Mouse (Mus musculus) hindbrain, embryonic 10.5 days (tissue): ENCODE results near the gene Fignl1. TPM values are rescaled to one million over a fixed set of nuclear protein-coding genes. Genes with fewer than 3 reads are reported as not detected.
A peak's percentile ranks its signal among the peaks of the same experiment; 100 is the strongest.

ENCODE experiments used
- DNase-seq: peaks from one replicate; pipeline ENCODE4 v3.0.0-alpha.2; 2017; ENCODE audit warnings: low spot score
- H3K27ac ChIP-seq: fragments of 300-500 bp; sonication (generic); 2 replicates; pipeline ENCODE4 v1.5.1; 2016; ENCODE audit warnings: mild to moderate bottlenecking, moderate library complexity
- H3K27me3 ChIP-seq: fragments of 300-500 bp; sonication (generic); 2 replicates; pipeline ENCODE4 v1.6.1; 2016; ENCODE audit warnings: mild to moderate bottlenecking; ENCODE audit not compliant: poor library complexity, insufficient read depth, severe bottlenecking
- H3K36me3 ChIP-seq: fragments of 300-500 bp; sonication (generic); 2 replicates; pipeline ENCODE4 v1.6.1; 2016; ENCODE audit warnings: mild to moderate bottlenecking, moderate library complexity
- H3K4me1 ChIP-seq: fragments of 300-500 bp; sonication (generic); replicated peaks from 2 replicates; pipeline ENCODE4 v1.6.1; 2016; ENCODE audit warnings: mild to moderate bottlenecking
- H3K4me3 ChIP-seq: fragments of 300-500 bp; sonication (generic); 2 replicates; pipeline ENCODE4 v1.5.1; 2016; ENCODE audit warnings: mild to moderate bottlenecking, moderate library complexity
- H3K9me3 ChIP-seq: fragments of 300-500 bp; sonication (generic); 2 replicates; pipeline ENCODE4 v1.6.1; 2016; ENCODE audit warnings: mild to moderate bottlenecking, moderate library complexity
- WGBS: fragments of 180-500 bp; shearing (Covaris S2); methylation state at CpG from one replicate; pipeline ENCODE4 v1.1.7; 2016; 5-methylcytosine and 5-hydroxymethylcytosine counted together
- polyA plus RNA-seq: library from polyadenylated mRNA; unstranded; fragments of >200 nt; fragmentation: Nextera tagmentation; extraction: Ambion mirVana; gene quantifications from 2 replicates; pipeline ENCODE4 v1.2.1, GENCODE M21; 2016

The Fignl1 gene
- polyA plus RNA-seq, 1 experiment from 2014 or later: 67.8 TPM

GRCm38 (mm10) chr11:11841590-11841989, 32.8 kb upstream of the Fignl1 start:
- no peak for DNase-seq
- no peaks in the 10 kb centered on the region for H3K9me3 ChIP-seq
- H3K4me1 ChIP-seq: peaks cover 42% of the 10 kb centered on the region
- no peak overlapping the region for H3K4me3 ChIP-seq
- no peaks in the 10 kb centered on the region for H3K36me3 ChIP-seq
- H3K27ac ChIP-seq: no peak overlapping the region
- 86% methylated on average over 4 of the region's 4 CpGs for WGBS
- H3K27me3 ChIP-seq: no peaks in the 10 kb centered on the region

- H3K4me3 ChIP-seq: no peak overlapping the region
- H3K27me3 ChIP-seq: no peaks in the 10 kb centered on the region
- no peak overlapping the region for H3K27ac ChIP-seq
- DNase-seq: no peak
- peaks cover 49% of the 10 kb centered on the region for H3K4me1 ChIP-seq
- no peaks in the 10 kb centered on the region for H3K9me3 ChIP-seq
- H3K36me3 ChIP-seq: no peaks in the 10 kb centered on the region
- WGBS: 88% methylated on average over 2 of the region's 2 CpGs
Measured at GRCm38 (mm10) chr11:11840746-11841145, 32.0 kb upstream of the Fignl1 start.

- WGBS: 91% methylated on average over 7 of the region's 7 CpGs
- DNase-seq: no peak
- peaks cover 47% of the 10 kb centered on the region for H3K4me1 ChIP-seq
Measured at GRCm38 (mm10) chr11:11839874-11840273, 31.1 kb upstream of the Fignl1 start.

GRCm38 (mm10) chr11:11837384-11837783, 28.6 kb upstream of the Fignl1 start:
- 85% methylated on average over 5 of the region's 5 CpGs for WGBS
- no peak for DNase-seq
- no peak overlapping the region for H3K4me3 ChIP-seq
- H3K9me3 ChIP-seq: no peaks in the 10 kb centered on the region
- no peaks in the 10 kb centered on the region for H3K27me3 ChIP-seq
- no peaks in the 10 kb centered on the region for H3K36me3 ChIP-seq
- H3K27ac ChIP-seq: peak overlapping the region; percentile 67
- peaks cover 48% of the 10 kb centered on the region for H3K4me1 ChIP-seq

More at GRCm38 (mm10) chr11:11839874-11840273, 31.1 kb upstream of the Fignl1 start:
- H3K36me3 ChIP-seq: no peaks in the 10 kb centered on the region
- H3K9me3 ChIP-seq: no peaks in the 10 kb centered on the region
- H3K27me3 ChIP-seq: no peaks in the 10 kb centered on the region
- H3K27ac ChIP-seq: peak overlapping the region; percentile 62; the same call in 1 of the 2 replicates
- H3K4me3 ChIP-seq: no peak overlapping the region

GRCm38 (mm10) chr11:11836713-11837370, 28.1 kb upstream of the Fignl1 start:
- Histone ChIP-seq H3K9me3 (no peaks in the 10 kb centered on the region), H3K36me3 (no peaks in the 10 kb centered on the region), H3K4me1 (peaks cover 53% of the 10 kb centered on the region), H3K27me3 (no peaks in the 10 kb centered on the region), H3K4me3 (no peak overlapping the region), H3K27ac (peak overlapping the region; percentile 67)
- 48% methylated on average over 18 of the region's 18 CpGs for WGBS
- DNase-seq: peak; percentile 34

- H3K27ac ChIP-seq: peak overlapping the region; percentile 67
- DNase-seq: no peak
- no peak overlapping the region for H3K4me3 ChIP-seq
- 60% methylated on average over 8 of the region's 8 CpGs for WGBS
- H3K36me3 ChIP-seq: no peaks in the 10 kb centered on the region
- peaks cover 59% of the 10 kb centered on the region for H3K4me1 ChIP-seq
- H3K27me3 ChIP-seq: no peaks in the 10 kb centered on the region
- no peaks in the 10 kb centered on the region for H3K9me3 ChIP-seq
Measured at GRCm38 (mm10) chr11:11836262-11836661, 27.5 kb upstream of the Fignl1 start.

GRCm38 (mm10) chr11:11835791-11836190, 27.0 kb upstream of the Fignl1 start:
- Histone ChIP-seq H3K27me3 (no peaks in the 10 kb centered on the region), H3K36me3 (no peaks in the 10 kb centered on the region), H3K9me3 (no peaks in the 10 kb centered on the region), H3K4me3 (no peak overlapping the region), H3K4me1 (peaks cover 64% of the 10 kb centered on the region), H3K27ac (peak overlapping the region; percentile 67)
- WGBS: 82% methylated on average over 4 of the region's 4 CpGs
- no peak for DNase-seq

GRCm38 (mm10) chr11:11835361-11835760, 26.6 kb upstream of the Fignl1 start:
- H3K4me1 ChIP-seq: peaks cover 68% of the 10 kb centered on the region
- no peaks in the 10 kb centered on the region for H3K36me3 ChIP-seq
- H3K4me3 ChIP-seq: no peak overlapping the region
- DNase-seq: no peak
- H3K9me3 ChIP-seq: no peaks in the 10 kb centered on the region
- no peaks in the 10 kb centered on the region for H3K27me3 ChIP-seq
- WGBS: 46% methylated on average over 6 of the region's 6 CpGs
- peak overlapping the region; percentile 67; the same call in 1 of the 2 replicates for H3K27ac ChIP-seq

GRCm38 (mm10) chr11:11833100-11833499, 24.3 kb upstream of the Fignl1 start:
- WGBS: 19% methylated on average over 8 of the region's 8 CpGs
- Histone ChIP-seq H3K36me3 (no peaks in the 10 kb centered on the region), H3K9me3 (no peaks in the 10 kb centered on the region), H3K27me3 (no peaks in the 10 kb centered on the region), H3K4me3 (no peak overlapping the region), H3K4me1 (peaks cover 88% of the 10 kb centered on the region), H3K27ac (peak overlapping the region; percentile 88)
- DNase-seq: peak; percentile 58

- Histone ChIP-seq H3K9me3 (no peaks in the 10 kb centered on the region), H3K27ac (peak overlapping the region; percentile 88), H3K36me3 (no peaks in the 10 kb centered on the region), H3K4me3 (no peak overlapping the region), H3K27me3 (no peaks in the 10 kb centered on the region), H3K4me1 (peaks cover 88% of the 10 kb centered on the region)
- DNase-seq: no peak
- 29% methylated on average over 6 of the region's 6 CpGs for WGBS
Measured at GRCm38 (mm10) chr11:11832755-11833084, 24.0 kb upstream of the Fignl1 start.

- no peaks in the 10 kb centered on the region for H3K9me3 ChIP-seq
- peak; percentile 65 for DNase-seq
- H3K27me3 ChIP-seq: no peaks in the 10 kb centered on the region
- no peaks in the 10 kb centered on the region for H3K36me3 ChIP-seq
- H3K4me1 ChIP-seq: peaks cover 87% of the 10 kb centered on the region
- H3K4me3 ChIP-seq: no peak overlapping the region
- H3K27ac ChIP-seq: peak overlapping the region; percentile 88
- 7% methylated on average over 6 of the region's 6 CpGs for WGBS
Measured at GRCm38 (mm10) chr11:11831940-11832754, 23.4 kb upstream of the Fignl1 start.

GRCm38 (mm10) chr11:11831526-11831925, 22.8 kb upstream of the Fignl1 start:
- Histone ChIP-seq H3K36me3 (no peaks in the 10 kb centered on the region), H3K9me3 (no peaks in the 10 kb centered on the region), H3K4me1 (peaks cover 85% of the 10 kb centered on the region), H3K4me3 (no peak overlapping the region), H3K27me3 (no peaks in the 10 kb centered on the region), H3K27ac (peak overlapping the region; percentile 88)
- DNase-seq: no peak
- 10% methylated on average over 6 of the region's 6 CpGs for WGBS

- no peaks in the 10 kb centered on the region for H3K9me3 ChIP-seq
Measured at GRCm38 (mm10) chr11:11830884-11831495, 22.2 kb upstream of the Fignl1 start.

More at GRCm38 (mm10) chr11:11830884-11831495, 22.2 kb upstream of the Fignl1 start:
- Histone ChIP-seq H3K4me1 (peaks cover 81% of the 10 kb centered on the region), H3K4me3 (no peak overlapping the region), H3K27ac (peak overlapping the region; percentile 88), H3K36me3 (no peaks in the 10 kb centered on the region), H3K27me3 (no peaks in the 10 kb centered on the region)
- no peak for DNase-seq
- WGBS: 38% methylated on average over 12 of the region's 12 CpGs
